Mouse (Mus musculus): ENCODE measurements around the gene Wwox. TPM values are rescaled to one million over a fixed set of nuclear protein-coding genes. Genes with fewer than 3 reads are reported as not detected.

The Wwox gene
- polyA plus RNA-seq, 1 experiment: 11.6 TPM

GRCm38 (mm10) chr8:115090202-115090601 lies 650.7 kb downstream of the Wwox start:
- DNase-seq (ENCODE audit: low read depth): no peak

DNA sequence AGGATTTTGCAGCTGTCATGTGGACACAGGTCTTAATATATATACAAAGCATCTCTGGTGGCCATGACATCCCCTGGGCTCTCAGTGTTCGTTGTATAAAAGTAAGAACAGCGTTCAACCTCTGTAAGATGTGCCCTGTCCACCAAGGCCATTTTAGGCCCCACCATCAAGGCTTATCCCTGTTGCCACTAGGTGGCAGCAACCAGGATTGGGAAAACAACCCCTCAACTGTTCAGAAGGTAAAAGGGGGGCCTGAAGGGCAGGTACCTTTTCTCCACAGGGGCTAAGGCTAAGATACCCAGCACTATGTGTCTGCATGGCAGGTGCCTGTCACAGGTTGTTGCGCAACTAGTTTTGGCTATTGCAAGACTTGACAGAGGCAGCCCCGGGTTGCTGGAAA lies 656.1 kb downstream of the Wwox start:
- no peak for DNase-seq (ENCODE audit: low read depth)

GRCm38 (mm10) chr8:115097988-115098562 lies 658.6 kb downstream of the Wwox start:
- DNase-seq (ENCODE audit: low read depth): no peak

GRCm38 (mm10) chr8:115109309-115109708 lies 669.9 kb downstream of the Wwox start:
- DNase-seq (ENCODE audit: low read depth): no peak

DNA sequence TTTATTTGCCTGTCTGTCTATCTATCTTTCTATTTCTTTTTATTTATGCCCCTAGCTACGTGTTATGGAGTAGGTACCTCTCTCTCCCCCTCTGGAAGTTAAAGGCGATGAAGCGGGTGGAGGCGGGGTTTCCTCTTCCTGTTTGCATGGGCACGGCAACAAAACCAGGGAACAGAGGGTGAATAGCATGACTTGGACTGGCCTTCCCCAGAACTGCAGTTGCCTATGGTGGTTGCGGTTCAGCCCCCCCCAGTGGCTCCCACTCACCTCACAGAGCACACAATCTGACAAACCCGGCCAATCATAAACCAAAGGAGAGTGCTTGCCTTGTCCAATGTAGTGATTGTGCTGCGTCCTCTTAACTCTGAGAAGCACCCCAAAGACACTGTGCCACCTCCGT lies 671.0 kb downstream of the Wwox start:
- DNase-seq (ENCODE audit: low read depth): no peak

DNA sequence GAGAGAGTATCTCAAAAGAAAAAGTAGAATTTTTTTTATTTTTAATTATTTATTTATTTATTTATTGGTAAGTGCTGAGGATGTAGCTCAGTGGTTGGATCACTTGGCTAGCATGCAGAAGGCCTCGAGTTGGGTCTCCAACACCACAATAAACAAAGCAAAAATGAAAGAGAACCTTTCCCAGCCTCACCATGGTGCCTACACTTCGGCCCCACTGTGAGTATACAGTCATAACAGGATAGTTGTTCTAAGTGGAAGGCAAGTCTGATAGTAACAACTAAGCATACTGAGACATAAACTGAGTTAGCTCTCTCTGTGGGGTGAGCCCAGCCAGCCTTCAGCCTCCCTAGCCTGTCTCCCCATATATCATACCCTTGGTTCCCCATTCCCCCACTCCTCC lies 672.6 kb downstream of the Wwox start:
- DNase-seq (ENCODE audit: low read depth): no peak

- no peak for DNase-seq (ENCODE audit: low read depth)
Measured at GRCm38 (mm10) chr8:115114498-115114897, 675.0 kb downstream of the Wwox start.

DNA sequence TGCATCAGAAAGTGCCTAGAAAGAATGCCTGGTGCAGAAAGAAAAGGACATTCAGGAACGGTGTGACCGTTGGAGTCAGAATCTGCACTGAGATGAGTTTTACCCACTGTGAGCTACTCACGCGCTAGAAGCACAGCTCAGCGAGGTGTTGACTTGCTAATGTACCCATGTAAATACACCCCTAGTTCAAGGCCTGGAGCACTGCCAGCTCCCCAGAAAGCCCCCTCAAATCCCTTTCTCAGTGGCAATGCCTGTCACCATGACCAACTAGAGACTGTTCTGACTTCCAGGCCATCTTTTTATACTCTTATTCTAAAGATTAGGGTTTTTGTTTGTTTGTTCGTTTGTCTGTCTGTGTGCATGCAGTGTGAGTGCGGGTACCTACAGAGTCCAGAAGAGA lies 686.6 kb downstream of the Wwox start:
- DNase-seq (ENCODE audit: low read depth): no peak

- peak; percentile 75 for DNase-seq (ENCODE audit: low read depth)
Measured at GRCm38 (mm10) chr8:115126674-115127073, 687.2 kb downstream of the Wwox start.

DNA sequence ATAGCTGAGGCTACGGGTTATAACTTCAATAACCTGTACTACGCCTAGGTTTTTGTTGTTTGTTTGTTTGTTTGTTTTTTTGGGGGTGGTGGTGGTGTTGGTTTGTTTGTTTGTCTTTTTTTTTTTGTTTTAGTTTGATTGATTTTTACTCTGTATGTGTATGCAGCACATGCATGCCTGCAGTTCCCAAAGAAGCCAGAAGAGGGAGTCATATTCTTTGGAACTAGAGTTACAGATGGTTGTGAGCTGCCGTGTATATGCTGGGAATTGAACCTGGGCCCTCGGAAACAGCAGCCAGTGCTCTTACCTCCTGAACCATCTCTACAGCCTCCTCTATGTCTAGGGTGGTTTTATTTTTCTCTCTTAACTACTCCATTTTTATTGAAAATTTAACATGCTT lies 689.9 kb downstream of the Wwox start:
- no peak for DNase-seq (ENCODE audit: low read depth)

- DNase-seq (ENCODE audit: low read depth): no peak
Measured at GRCm38 (mm10) chr8:115133119-115133518, 693.7 kb downstream of the Wwox start.

- no peak for DNase-seq (ENCODE audit: low read depth)
Measured at GRCm38 (mm10) chr8:115133711-115134218, 694.3 kb downstream of the Wwox start.

- no peak for DNase-seq (ENCODE audit: low read depth)
Measured at GRCm38 (mm10) chr8:115136888-115137287, 697.4 kb downstream of the Wwox start.

GRCm38 (mm10) chr8:115141614-115142013 lies 702.2 kb downstream of the Wwox start:
- no peak for DNase-seq (ENCODE audit: low read depth)

GRCm38 (mm10) chr8:115143530-115144320 lies 704.3 kb downstream of the Wwox start:
- no peak for DNase-seq (ENCODE audit: low read depth)

DNA sequence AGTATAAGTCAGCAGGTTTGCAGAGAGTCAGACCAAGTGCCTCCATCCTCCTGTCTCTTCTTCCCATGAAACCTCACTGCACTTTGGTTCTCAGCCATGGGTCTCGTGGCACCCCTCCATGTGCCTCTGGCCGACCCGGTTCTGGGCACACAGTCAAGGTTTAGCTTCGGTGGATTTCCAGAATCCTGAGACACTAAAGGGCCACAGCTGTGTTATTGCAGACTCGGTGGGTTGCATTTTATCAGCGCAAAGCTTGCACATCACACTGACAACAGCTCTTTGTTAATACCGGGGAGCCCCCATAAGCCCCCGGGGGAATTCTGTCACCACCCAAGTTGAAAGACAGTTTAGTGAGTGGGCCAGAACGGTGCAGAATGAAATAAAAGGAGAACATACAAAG lies 707.6 kb downstream of the Wwox start:
- no peak for DNase-seq (ENCODE audit: low read depth)

GRCm38 (mm10) chr8:115150446-115151109 lies 711.1 kb downstream of the Wwox start:
- DNase-seq (ENCODE audit: low read depth): no peak

- no peak for DNase-seq (ENCODE audit: low read depth)
Measured at GRCm38 (mm10) chr8:115151416-115151815, 712.0 kb downstream of the Wwox start.

DNA sequence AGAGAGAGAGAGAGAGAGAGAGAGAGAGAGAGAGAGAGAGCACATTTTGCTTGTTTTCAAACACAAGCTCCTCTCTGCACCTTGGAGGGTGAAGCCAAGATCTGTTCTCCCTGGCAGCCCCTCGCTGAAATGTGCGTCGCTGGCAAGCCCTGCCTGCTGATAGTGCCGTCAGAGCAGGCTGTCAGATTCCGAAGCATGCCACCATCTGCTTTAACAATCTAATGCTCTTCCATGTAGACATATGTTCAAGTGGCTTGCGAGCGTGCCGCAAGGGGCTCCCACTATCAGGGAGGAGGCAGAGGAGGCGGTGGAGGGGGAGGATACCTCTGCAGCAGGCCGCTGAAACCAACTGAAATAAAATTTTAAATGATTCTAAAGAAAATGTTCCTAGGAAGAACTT lies 714.6 kb downstream of the Wwox start:
- DNase-seq (ENCODE audit: low read depth): no peak

DNA sequence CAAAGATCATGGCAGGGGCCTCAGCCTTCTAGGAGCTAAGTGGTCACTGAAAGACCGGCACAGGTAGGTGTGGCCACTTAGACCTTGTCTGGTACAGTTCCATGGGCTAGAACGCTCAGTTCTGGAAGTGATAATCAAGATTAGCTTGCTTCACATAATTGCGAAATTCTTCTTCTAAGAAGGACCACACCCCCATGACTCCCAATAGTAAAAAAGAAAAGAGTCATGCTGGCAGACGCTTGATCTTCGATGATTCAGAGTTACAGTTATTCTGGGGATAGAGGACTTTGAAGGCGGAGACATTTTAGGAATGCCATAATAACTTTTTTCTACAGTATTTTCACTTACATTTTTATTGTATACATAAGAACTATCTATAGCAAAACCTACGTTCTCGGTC lies 716.7 kb downstream of the Wwox start:
- DNase-seq (ENCODE audit: low read depth): no peak

GRCm38 (mm10) chr8:115157977-115158720 lies 718.7 kb downstream of the Wwox start:
- no peak for DNase-seq (ENCODE audit: low read depth)

DNA sequence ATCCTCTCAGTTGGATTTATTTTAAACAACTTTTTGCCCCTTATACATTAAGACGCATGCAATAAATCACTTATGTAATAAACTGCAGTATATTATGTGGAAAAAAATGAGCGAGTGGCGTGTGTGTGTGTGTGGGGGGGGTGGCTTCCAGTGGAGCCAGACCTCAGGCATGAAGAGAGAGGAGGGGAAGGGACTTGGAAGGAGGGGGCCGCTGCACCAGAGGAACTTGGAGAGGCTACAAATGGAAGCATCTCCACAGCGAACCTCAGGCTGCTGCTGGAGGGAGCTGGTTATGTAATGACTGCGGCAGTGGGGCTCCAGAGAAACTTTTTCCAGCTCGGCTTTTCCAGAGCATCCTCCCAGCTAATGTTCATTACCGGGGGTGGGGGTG lies 719.3 kb downstream of the Wwox start:
- DNase-seq (ENCODE audit: low read depth): no peak

All from gonadal fat pad, adult 2 months (tissue).